In the genomic region with DNA sequence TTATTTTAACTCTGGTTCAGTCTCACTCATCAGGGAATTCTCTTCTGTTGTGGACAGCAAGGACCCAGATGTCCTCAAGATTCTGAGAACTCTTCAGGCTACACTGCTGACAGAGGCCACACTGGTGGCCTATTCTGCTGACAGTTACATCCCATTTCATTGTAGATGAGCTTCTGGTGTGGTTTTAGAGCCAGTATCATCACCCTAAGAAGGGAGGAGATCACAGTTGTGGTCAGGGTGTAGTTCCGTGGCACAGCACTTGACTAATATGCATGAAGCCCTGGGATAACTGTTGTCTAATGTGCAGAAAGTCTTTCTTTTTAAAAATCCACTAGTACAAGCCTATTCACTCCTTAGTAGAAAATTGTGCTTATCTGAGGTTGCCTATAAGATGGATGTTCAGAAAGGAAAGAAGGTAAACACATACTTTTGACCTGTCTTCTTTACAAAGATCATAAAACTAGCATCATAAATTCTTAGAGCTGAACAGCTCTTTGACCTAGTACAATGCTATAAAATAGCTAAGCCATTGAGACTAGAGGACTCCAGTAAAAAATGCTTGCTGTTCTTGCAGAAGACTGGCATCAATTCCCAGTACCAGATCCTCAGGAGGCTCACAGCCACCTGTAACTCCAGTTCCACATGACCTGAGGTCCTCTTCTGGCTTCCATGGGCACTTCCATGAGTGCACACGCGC, we compare ENCODE assay signal across 22 mouse cellular contexts. TPM values are rescaled to one million over a fixed set of nuclear protein-coding genes. Genes with fewer than 3 reads are reported as not detected.
A peak's percentile ranks its signal among the peaks of the same experiment; 100 is the strongest.
DNase-seq lines count a peak whose midpoint lies in the region; ATAC-seq and TF ChIP-seq lines count a peak whose summit lies in the region.
"Had no signal": no experiment of that assay in that cellular context is flagged by ENCODE, and none has a peak within 500 bp of the region (broad histone marks: within the 10 kb centered on the region; RNA-seq: fewer than 3 reads in every experiment).

No protein-coding gene starts in this region.

- TF ChIP-seq EP300 in MEL (IDR thresholded peaks at IDR 0.05; ENCODE audit: low read depth in 1 of 2, low read length in 2 of 2): peak in 1 of 2 experiments; percentile 47; a peak in 2 of 4 replicates

- DNase-seq in MEL (ENCODE audit: low read depth, low spot score): peak; percentile 72
- peak; percentile 8 to 16 for DNase-seq in thymus, postnatal 36 days
- no peak for DNase-seq in kidney, postnatal 10 days
- no peak for DNase-seq in gastrocnemius, adult 8-10 months (ENCODE audit: low spot score in 2 of 2)
- DNase-seq: cerebellum, adult 18-20 months; cerebellum, postnatal 25 days; heart, adult 11 months; kidney, adult 8-10 months; kidney, postnatal 25 days; liver, postnatal 0 days; lung, postnatal 14 days; right cerebral cortex, postnatal 25 days had no signal

- peaks cover 28% of the 10 kb centered on the region for H3K79me2 ChIP-seq in MEL (ENCODE audit: control insufficient read depth, insufficient read depth, low read length, poor library complexity)

- TF ChIP-seq RAD21 in MEL (IDR thresholded peaks at IDR 0.05; ENCODE audit: low read depth, low read length): no peak

- H3K36me3 ChIP-seq in MEL (ENCODE audit: control insufficient read depth in 1 of 2, insufficient read depth in 2 of 2, low read length in 2 of 2): peaks cover 0 to 37% of the 10 kb centered on the region in 2 experiments; a peak in 3 of 4 replicates
- no peaks in the 10 kb centered on the region for H3K36me3 ChIP-seq in intestine, embryonic 15.5 days
- H3K36me3 ChIP-seq in midbrain, embryonic 16.5 days (ENCODE audit: control insufficient read depth, insufficient read depth, low read length): peaks cover 8% of the 10 kb centered on the region

- H3K4me3 ChIP-seq in MEL (ENCODE audit: control insufficient read depth in 1 of 2, insufficient read depth in 1 of 2, low read depth in 2 of 2, low read length in 2 of 2): no peak overlapping the region
- H3K4me3 ChIP-seq in intestine, embryonic 15.5 days (replicated peaks): no peak overlapping the region
- H3K4me3 ChIP-seq in midbrain, embryonic 16.5 days (ENCODE audit: low read depth, low read length): no peak overlapping the region
- H3K4me3 ChIP-seq: embryonic facial prominence, embryonic 15.5 days; forebrain, embryonic 10.5 days; limb, embryonic 15.5 days had no signal

- H3K27me3 ChIP-seq in MEL (ENCODE audit: control insufficient read depth in 1 of 2, insufficient read depth in 2 of 2, low read length in 2 of 2): no peaks in the 10 kb centered on the region
- no peaks in the 10 kb centered on the region for H3K27me3 ChIP-seq in intestine, embryonic 15.5 days (replicated peaks)
- H3K27me3 ChIP-seq in midbrain, embryonic 16.5 days (ENCODE audit: control insufficient read depth, insufficient read depth, low read depth, low read length): no peaks in the 10 kb centered on the region
- H3K27me3 ChIP-seq: embryonic facial prominence, embryonic 15.5 days; limb, embryonic 15.5 days had no signal

- H3K9ac ChIP-seq in MEL (ENCODE audit: control insufficient read depth, low read depth, low read length, poor library complexity, severe bottlenecking): peak overlapping the region; percentile 12; the same call in 1 of the 2 replicates
- H3K9ac ChIP-seq in intestine, embryonic 15.5 days: no peak overlapping the region
- H3K9ac ChIP-seq in midbrain, embryonic 16.5 days (ENCODE audit: low read depth, low read length): no peak overlapping the region
- H3K9ac ChIP-seq: embryonic facial prominence, embryonic 15.5 days; limb, embryonic 15.5 days; liver, postnatal 0 days had no signal

- no peaks in the 10 kb centered on the region for H3K9me3 ChIP-seq in MEL (replicated peaks; ENCODE audit: insufficient read depth, low read length)
- H3K9me3 ChIP-seq in intestine, embryonic 15.5 days: no peaks in the 10 kb centered on the region
- no peaks in the 10 kb centered on the region for H3K9me3 ChIP-seq in midbrain, embryonic 16.5 days (replicated peaks; ENCODE audit: control insufficient read depth, low read length, poor library complexity, severe bottlenecking)
- H3K9me3 ChIP-seq: embryonic facial prominence, embryonic 15.5 days; forebrain, embryonic 10.5 days; limb, embryonic 15.5 days had no signal

- no peak for TF ChIP-seq CTCF in MEL (IDR thresholded peaks at IDR 0.05 in 2 of 3, conservative IDR thresholded peaks at IDR 0.05 in 1 of 3; ENCODE audit: control insufficient read depth in 1 of 3, insufficient read depth in 1 of 3, low read depth in 2 of 3, low read length in 3 of 3, poor library complexity in 1 of 3, severe bottlenecking in 1 of 3)

- H3K4me2 ChIP-seq in intestine, embryonic 15.5 days (replicated peaks): 0 out of 2 replicates have a peak overlapping the region, but pooled peaks have one; percentile 17
- no peak overlapping the region for H3K4me2 ChIP-seq in midbrain, embryonic 16.5 days (ENCODE audit: low read length)
- H3K4me2 ChIP-seq: embryonic facial prominence, embryonic 15.5 days; limb, embryonic 15.5 days; midbrain, embryonic 11.5 days had no signal

- H3K27ac ChIP-seq in MEL (ENCODE audit: control insufficient read depth, low read depth, low read length): peak overlapping the region; percentile 67
- peak overlapping the region; percentile 48; the same call in 1 of the 2 replicates for H3K27ac ChIP-seq in intestine, embryonic 15.5 days
- H3K27ac ChIP-seq in midbrain, embryonic 16.5 days (ENCODE audit: low read length): no peak overlapping the region
- H3K27ac ChIP-seq: embryonic facial prominence, embryonic 15.5 days; forebrain, embryonic 10.5 days; hindbrain, postnatal 0 days; limb, embryonic 15.5 days; stomach, postnatal 0 days had no signal

- ATAC-seq in intestine, embryonic 15.5 days: peak; percentile 81
- peak; percentile 45 for ATAC-seq in monocyte, adult 5-6 weeks (replicated peaks; ENCODE audit: insufficient number of reproducible peaks, low FRiP score, low TSS enrichment, poor library complexity, severe bottlenecking)
- ATAC-seq in midbrain, embryonic 16.5 days: no peak
- ATAC-seq: CD4-positive, CD25-positive, alpha-beta regulatory T cell, adult 4 months; hindbrain, postnatal 0 days; liver, postnatal 0 days had no signal

- TF ChIP-seq POLR2A in MEL (IDR thresholded peaks at IDR 0.05; ENCODE audit: control insufficient read depth in 1 of 2, insufficient read depth in 1 of 2, low read depth in 1 of 2, low read length in 2 of 2, poor library complexity in 1 of 2): no peak

- WGBS in intestine, embryonic 15.5 days: 80% methylated on average over 3 of the region's 3 CpGs
- WGBS in midbrain, embryonic 16.5 days: 96% methylated on average over 3 of the region's 3 CpGs

- peaks cover 15 to 24% of the 10 kb centered on the region in 2 experiments for H3K4me1 ChIP-seq in MEL (ENCODE audit: control insufficient read depth in 1 of 2, insufficient read depth in 2 of 2, low read length in 2 of 2)
- peaks cover 4% of the 10 kb centered on the region; the same call in 1 of the 2 replicates for H3K4me1 ChIP-seq in intestine, embryonic 15.5 days (replicated peaks)
- peaks cover 9% of the 10 kb centered on the region for H3K4me1 ChIP-seq in midbrain, embryonic 16.5 days (ENCODE audit: control insufficient read depth, insufficient read depth, low read length)
- H3K4me1 ChIP-seq: limb, embryonic 15.5 days had no signal

TF ChIP-seq in MEL, 35 proteins besides CTCF, POLR2A, EP300 and RAD21:
- TF ChIP-seq TBP (IDR thresholded peaks at IDR 0.05; ENCODE audit: low read depth, low read length) (0 out of 2 replicates have a peak, but pooled peaks have one; percentile 19), MXI1 (IDR thresholded peaks at IDR 0.05; ENCODE audit: low read depth, low read length) (no peak)
TF ChIP-seq in MEL: peak in this region for 1.

RNA-seq across cellular contexts. Expression of a gene that starts 5.3 kb away (rescaled TPM):
- 7.0 and 7.6 TPM in 2 replicates for total RNA-seq in MEL (2012; rRNA removed)
- polyA plus RNA-seq in MEL (2012; ENCODE audit: insufficient read depth in 1 of 2, insufficient read length in 2 of 2, low read depth in 1 of 2, low replicate concordance in 2 of 2, missing spikeins in 1 of 2): 1 to 10 TPM in 1 of 2 experiments, not detected in 1; 8.3 TPM
- polyA plus RNA-seq in intestine, embryonic 15.5 days (2015; fragmentation: Nextera tagmentation; extraction: Ambion mirVana): 14.5 and 14.9 TPM in 2 replicates
- 45.0 to 72.6 TPM (median 60.1 TPM) in 3 replicates for total RNA-seq in monocyte, adult 5-6 weeks (2017)
- 14.4 and 18.4 TPM in 2 replicates for polyA plus RNA-seq in midbrain, embryonic 16.5 days (2015; fragmentation: Nextera tagmentation; extraction: Ambion mirVana)
- total RNA-seq in gastrocnemius, adult 8-10 months (2022): 10 to 100 TPM in 3 of 4 experiments, 1 to 10 TPM in 1; 8.4 to 13.6 (median 11.3) TPM

Comparison
In these comparisons a context has a peak if more than half of its experiments do, and no peak if none do; other contexts are left out.
1. DNase-seq: peak in MEL (single experiment) and thymus, postnatal 36 days (2 of 2); none in kidney, postnatal 10 days (single experiment) and gastrocnemius, adult 8-10 months (0 of 2).